Mouse (Mus musculus) bone marrow macrophage, adult 2 months (primary cell): ENCODE results near the gene Pou2f2. TPM values are rescaled to one million over a fixed set of nuclear protein-coding genes. Genes with fewer than 3 reads are reported as not detected.

ENCODE experiments used
- H3K27ac ChIP-seq: 2 replicates; pipeline ENCODE4 v1.5.1; 2012; ENCODE audit warnings: low read depth, low read length; ENCODE audit not compliant: insufficient read depth
- H3K4me1 ChIP-seq: 2 replicates; pipeline ENCODE4 v1.6.1; 2012; ENCODE audit warnings: low read length; ENCODE audit not compliant: control insufficient read depth, insufficient read depth
- H3K4me3 ChIP-seq: 2 replicates; pipeline ENCODE4 v1.5.1; 2012; ENCODE audit warnings: mild to moderate bottlenecking, low read length, moderate library complexity; ENCODE audit not compliant: insufficient read depth
- CTCF ChIP-seq: IDR thresholded peaks from 2 replicates; pipeline ENCODE4 v1.5.1; 2012; ENCODE audit warnings: low read depth, mild to moderate bottlenecking, low read length, moderate library complexity
- POLR2A ChIP-seq: IDR thresholded peaks from 2 replicates; pipeline ENCODE4 v1.6.1; 2012; ENCODE audit warnings: mild to moderate bottlenecking, low read depth, low read length, borderline replicate concordance
- polyA plus RNA-seq: library from polyadenylated mRNA; stranded (reverse); fragments of >200 nt; gene quantifications from 2 replicates; pipeline ENCODE4 v1.2.4, GENCODE M21; 2012; ENCODE audit not compliant: missing spikeins, insufficient read depth, insufficient read length

The Pou2f2 gene
- polyA plus RNA-seq, 1 experiment: 121 TPM

DNA sequence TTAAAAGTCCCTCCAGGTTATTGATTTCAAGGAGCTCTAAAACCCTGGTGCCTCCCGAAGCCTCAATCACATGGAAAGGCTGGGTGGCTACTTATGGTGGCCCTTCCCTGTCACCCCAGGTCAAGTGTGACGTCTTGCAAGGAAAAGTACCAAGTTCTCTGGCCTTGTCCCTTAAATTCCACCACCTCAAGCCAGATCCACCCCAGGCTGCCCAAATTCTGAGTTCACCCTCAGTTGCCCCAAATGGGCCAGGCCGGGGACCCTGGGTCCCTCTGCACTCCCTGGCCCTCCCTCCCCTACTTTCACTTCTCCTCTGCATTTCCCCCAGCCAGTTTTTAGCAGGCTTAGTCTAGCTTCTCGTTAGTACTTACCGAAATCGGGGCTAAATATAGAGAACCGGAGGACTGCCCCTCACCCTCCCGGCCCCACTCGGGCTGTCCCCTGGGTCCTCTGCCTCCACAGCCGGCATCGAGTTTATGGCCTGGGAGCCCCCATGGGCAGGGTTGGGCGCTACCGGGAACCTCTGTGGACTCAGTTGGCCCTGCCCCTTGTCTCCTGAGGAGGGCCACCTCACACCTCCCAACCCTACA is 50.0 kb downstream of the Pou2f2 start:
- Histone ChIP-seq H3K27ac (peak overlapping the region; percentile 96), H3K4me1 (peaks cover 33% of the 10 kb centered on the region), H3K4me3 (peak overlapping the region; percentile 74)
- no peak for TF ChIP-seq CTCF
- no peak for TF ChIP-seq POLR2A

DNA sequence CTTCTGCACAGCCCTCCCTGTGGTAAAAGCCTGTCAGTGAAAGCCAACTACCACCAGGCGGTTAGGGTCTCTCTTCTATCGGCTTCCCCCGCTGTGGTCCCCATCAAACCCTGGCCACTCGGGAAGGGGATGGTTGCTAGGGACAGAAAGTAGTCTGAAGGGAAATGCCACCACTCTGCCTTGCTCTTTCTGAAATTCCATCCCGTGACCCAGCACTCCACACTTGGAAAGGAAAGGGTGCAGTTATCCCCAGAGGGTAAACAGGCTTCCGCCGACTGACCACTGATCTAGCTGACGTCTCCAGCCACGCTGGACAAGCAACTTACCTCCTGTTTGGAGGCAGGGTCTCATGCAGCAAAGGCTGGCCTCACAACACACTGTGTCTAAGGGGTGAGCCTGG is 51.6 kb downstream of the Pou2f2 start:
- Histone ChIP-seq H3K4me3 (no peak overlapping the region), H3K27ac (no peak overlapping the region), H3K4me1 (peaks cover 33% of the 10 kb centered on the region)
- no peak for TF ChIP-seq CTCF
- TF ChIP-seq POLR2A: no peak

DNA sequence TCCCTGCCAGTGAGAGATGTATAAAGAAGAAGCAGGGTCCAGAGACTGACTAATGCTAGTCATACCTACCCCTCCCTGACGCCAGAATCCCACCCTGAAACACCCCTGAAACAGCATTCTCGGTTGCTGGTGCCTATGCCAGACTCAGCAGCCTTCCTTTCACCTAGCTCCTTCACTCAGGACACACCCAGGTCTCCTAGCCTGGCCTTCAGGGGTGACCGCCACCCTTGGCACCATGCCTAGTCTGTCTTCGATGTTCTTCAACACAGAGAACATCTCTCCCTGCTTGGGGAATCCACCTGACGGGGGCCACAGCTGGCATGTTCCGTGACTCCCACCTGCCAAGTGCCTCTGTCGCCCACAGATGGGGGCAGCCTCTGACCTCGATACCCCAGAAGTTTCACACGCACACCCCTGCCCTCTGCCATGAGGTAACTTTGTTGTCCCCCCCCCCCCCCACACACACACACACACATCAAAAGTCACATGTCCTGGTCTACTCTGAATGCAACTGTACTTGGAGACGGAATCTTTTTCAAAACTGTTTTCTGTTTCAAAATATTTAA is 53.7 kb downstream of the Pou2f2 start:
- no peak overlapping the region for H3K4me3 ChIP-seq
- no peak for TF ChIP-seq CTCF
- TF ChIP-seq POLR2A: no peak
- peaks cover 52% of the 10 kb centered on the region for H3K4me1 ChIP-seq
- no peak overlapping the region for H3K27ac ChIP-seq

DNA sequence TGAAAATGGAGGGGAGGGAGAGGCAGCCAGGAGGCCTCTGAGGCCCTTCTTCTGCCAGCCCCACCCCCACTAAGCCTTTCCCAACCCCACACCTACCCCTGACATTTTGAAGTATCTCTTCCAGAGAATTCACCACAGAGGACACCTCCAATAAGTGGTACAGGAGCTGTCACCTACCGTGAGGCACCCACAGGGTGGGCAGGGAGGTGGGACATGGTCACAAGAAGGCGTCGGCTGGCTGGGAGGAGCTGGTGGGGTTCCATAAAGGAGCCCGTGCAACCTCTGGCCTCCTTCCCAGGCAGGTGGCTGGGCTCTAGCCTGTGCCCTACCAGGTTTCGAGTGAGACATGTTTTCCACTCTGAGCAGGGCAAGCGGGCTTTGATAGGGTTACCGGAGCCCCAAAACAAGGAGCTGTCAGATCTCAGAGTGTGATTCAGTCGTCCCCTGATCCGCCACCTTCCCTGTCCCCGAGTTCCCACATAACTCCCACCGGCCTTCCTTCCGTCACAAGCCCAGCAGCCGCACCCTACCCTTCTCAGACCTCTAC is 58.2 kb downstream of the Pou2f2 start:
- TF ChIP-seq CTCF (no peak), POLR2A (no peak)
- peak overlapping the region; percentile 34; the same call in 1 of the 2 replicates for H3K4me3 ChIP-seq
- H3K4me1 ChIP-seq: peaks cover 31% of the 10 kb centered on the region
- H3K27ac ChIP-seq: peak overlapping the region; percentile 70

DNA sequence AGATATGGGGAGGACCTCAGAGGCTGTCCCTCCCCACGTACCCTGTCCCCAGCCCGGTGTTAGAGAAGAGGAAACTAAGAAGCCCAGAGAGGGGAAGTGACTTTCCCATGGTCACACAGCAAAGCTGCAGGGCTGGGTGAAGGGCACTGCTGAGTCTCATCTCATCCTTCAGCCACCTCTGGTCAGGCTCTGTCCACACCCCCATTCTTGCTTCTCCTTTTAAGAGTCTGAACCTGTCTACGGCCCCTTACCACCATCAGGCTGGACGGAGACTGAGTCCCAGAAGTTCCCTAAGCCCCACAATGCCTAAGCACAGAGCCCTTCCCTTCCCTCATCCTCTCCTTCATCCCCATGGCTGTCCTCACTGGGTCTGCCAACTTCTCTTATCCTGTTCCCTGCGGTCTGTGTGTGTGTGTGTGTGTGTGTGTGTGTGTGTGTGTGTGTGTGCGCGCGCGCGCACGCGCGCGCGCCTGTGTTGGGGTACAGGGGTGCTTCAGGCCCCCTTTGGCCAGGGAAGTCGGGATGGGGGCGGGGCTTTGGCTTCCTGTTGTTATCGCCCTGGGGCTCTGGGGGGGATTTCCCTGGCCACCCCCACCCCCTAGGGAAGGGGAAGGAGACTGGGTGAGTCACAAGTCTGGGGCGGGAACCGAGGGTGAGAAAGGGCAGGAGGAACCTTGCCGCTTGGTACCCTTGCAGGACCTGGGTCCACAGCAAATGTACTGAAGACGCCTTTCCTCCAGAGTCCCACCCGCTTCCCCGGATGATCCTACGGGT is 59.3 kb downstream of the Pou2f2 start:
- TF ChIP-seq CTCF (no peak), POLR2A (no peak)
- peaks cover 30% of the 10 kb centered on the region for H3K4me1 ChIP-seq
- peak overlapping the region; percentile 75 for H3K27ac ChIP-seq
- peak overlapping the region; percentile 34 for H3K4me3 ChIP-seq

DNA sequence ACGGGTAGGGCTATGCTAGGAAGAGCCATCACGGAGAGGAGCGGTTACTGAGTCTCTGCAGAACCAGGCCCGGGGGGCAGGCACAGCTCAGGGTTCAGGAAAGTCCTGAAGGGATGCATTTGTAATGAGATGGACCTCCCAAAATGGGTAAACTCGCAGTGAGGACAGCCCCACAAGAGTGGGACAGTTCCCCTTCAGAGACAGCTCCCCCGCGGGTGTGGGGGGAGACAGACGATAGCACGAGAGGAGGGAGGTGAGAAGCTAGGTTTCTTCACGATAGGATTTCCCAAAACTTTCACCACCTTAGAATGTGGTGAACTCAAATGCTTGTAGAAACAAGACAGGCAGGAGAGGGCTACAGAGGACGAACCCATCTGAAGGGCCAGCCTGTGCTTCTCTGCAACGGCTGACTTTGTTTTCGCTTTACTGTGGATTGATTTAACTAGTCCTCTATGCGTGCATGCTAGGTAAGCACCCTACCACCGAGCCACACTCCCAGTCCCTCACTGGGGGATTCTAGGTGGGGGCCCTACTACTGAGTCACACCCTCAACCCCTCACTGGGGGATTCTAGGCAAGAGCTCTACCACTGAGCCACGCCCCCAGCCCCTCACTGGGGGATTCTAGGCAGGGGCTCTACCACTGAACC is 66.4 kb downstream of the Pou2f2 start:
- no peak for TF ChIP-seq CTCF
- H3K27ac ChIP-seq: no peak overlapping the region

DNA sequence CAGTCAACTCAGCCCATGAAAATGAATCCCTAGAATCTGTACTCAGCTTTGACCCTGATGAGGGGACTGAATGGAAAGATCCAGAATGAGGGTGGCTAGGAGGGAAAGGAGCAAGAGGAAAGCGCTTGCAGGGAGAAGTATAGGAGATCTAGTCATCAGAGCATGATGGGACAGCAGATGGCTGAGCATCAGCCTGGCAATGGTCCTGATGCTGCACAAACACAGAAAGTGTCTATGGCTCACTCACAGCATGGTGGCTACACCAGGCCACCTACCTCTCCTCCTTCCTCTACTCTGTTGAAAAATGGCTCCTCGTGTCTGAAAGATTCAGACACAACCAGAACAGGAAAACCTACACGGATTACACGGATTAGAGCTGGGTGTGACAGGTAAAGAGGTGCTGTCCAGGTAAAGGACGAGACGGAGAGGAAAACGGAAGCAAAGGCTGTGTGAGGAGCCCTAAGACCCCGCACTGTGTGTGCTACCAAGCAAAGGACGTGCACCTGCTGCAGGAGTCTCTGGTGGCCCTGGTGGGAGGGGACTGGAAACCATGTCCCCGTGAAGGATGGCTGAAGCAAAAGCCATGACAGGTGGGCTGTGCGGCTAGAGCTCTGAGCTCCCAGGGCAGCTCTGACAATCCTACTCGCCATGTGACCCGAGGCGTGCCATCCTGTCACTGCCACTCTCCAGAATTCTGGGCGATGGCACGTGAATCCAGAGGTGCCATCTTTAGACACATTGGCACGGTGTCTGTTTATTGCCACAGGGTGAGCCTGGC is 67.2 kb downstream of the Pou2f2 start:
- Histone ChIP-seq H3K4me1 (peaks cover 17% of the 10 kb centered on the region), H3K4me3 (no peak overlapping the region), H3K27ac (no peak overlapping the region)
- no peak for TF ChIP-seq POLR2A

More for the DNA sequence above, 66.4 kb downstream of the Pou2f2 start:
- peaks cover 10% of the 10 kb centered on the region for H3K4me1 ChIP-seq
- no peak overlapping the region for H3K4me3 ChIP-seq

DNA sequence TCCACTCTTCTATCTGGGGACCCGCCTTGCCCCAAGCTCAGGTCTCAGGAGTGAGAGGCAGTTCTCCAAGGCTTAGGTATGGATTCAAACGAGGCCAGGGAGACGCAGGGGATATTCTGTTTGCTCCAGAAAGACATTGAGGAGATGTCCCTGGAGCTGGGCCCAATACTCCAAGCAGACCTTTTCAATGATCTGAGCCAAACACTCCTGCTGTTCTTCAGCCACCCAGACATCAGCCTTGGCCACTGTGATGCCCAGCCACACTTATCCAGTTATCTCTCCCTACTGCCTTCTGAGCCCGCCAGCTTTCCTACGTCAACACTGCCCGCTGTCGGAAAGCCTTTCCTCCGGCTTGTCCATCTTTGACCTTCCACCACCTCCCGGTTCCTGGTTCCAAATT is 69.2 kb downstream of the Pou2f2 start:
- H3K4me3 ChIP-seq: no peak overlapping the region
- H3K27ac ChIP-seq: no peak overlapping the region
- TF ChIP-seq CTCF: no peak
- no peak for TF ChIP-seq POLR2A
- H3K4me1 ChIP-seq: peaks cover 25% of the 10 kb centered on the region

DNA sequence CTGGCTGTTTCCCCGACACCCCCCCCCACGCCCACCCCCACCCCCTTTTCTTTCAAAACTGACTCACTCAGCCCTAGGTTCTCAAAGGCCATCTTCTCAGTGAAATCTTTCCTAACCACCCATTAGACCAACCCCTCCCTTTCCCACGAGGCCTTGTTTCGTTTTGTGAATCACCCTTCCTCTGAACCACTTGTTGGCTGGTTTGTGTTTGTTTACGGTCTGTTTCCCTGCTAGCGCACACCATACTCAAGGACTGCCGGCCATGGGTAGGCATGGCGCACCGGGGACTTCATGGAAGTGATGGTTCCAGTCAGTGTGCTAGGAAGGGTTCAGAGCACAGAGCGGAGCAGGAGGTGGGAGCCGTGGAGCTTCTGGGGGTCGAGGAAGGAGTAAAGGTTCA is 70.2 kb downstream of the Pou2f2 start:
- no peak overlapping the region for H3K4me3 ChIP-seq
- peaks cover 25% of the 10 kb centered on the region for H3K4me1 ChIP-seq
- TF ChIP-seq POLR2A (no peak), CTCF (no peak)
- H3K27ac ChIP-seq: no peak overlapping the region
